ENCODE assay signal across 17 mouse cellular contexts in the genomic region with DNA sequence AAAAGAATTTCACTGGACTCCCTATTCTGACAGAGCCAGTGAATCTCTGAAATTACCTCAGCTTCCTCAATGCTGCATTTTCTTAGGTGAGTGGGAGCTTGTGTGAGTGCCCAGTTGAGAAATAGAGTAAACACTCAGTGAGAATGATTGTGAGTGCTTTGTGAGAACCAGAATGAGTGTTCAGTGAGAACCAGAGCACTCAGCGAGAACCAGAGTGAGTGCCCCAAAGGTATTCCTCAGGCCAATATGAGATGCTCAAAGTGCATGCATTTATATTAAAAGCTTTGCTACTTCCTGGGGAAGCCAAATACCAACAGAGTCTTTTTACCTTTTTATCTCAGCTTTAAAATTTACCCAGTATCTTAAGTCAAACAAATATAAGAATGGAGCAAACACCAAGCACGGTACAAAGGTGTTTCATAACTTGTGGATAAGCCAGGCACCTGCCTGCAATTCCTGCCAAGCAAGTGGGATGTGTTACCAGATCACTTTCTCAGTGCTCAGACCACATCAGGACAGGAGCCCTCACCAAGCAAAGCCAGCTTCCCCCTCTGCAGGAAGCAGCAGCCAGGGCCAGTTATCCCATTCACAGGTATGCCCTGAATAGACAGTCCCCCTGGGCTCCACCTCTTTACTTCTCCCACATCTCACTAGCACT. TPM values are rescaled to one million over a fixed set of nuclear protein-coding genes. Genes with fewer than 3 reads are reported as not detected.
DNase-seq lines count a peak whose midpoint lies in the region; ATAC-seq and TF ChIP-seq lines count a peak whose summit lies in the region.
"Had no signal": no experiment of that assay in that cellular context is flagged by ENCODE, and none has a peak within 500 bp of the region (broad histone marks: within the 10 kb centered on the region; RNA-seq: fewer than 3 reads in every experiment).

No protein-coding gene starts in this region.

- H3K36me3 ChIP-seq in lung, postnatal 0 days (ENCODE audit: insufficient read depth, low read length) = no peaks in the 10 kb centered on the region
- no peaks in the 10 kb centered on the region for H3K36me3 ChIP-seq in stomach, embryonic 16.5 days (ENCODE audit: control insufficient read depth, insufficient read depth, low read length)
- H3K36me3 ChIP-seq: embryonic facial prominence, embryonic 13.5 days; heart, embryonic 12.5 days; hindbrain, embryonic 15.5 days had no signal

- no peaks in the 10 kb centered on the region for H3K9me3 ChIP-seq in lung, postnatal 0 days (ENCODE audit: low read length)
- H3K9me3 ChIP-seq in stomach, embryonic 16.5 days (replicated peaks; ENCODE audit: control insufficient read depth, low read length) = no peaks in the 10 kb centered on the region
- H3K9me3 ChIP-seq: embryonic facial prominence, embryonic 13.5 days; forebrain, embryonic 13.5 days; heart, embryonic 12.5 days; hindbrain, embryonic 15.5 days had no signal

- H3K27me3 ChIP-seq in lung, postnatal 0 days (replicated peaks; ENCODE audit: insufficient read depth, low read length) = no peaks in the 10 kb centered on the region
- H3K27me3 ChIP-seq in stomach, embryonic 16.5 days (ENCODE audit: control insufficient read depth, insufficient read depth, low read length) = no peaks in the 10 kb centered on the region
- H3K27me3 ChIP-seq: embryonic facial prominence, embryonic 13.5 days; forebrain, embryonic 13.5 days; heart, embryonic 12.5 days; hindbrain, embryonic 15.5 days had no signal

- no peaks in the 10 kb centered on the region for H3K4me1 ChIP-seq in lung, adult 2 months (ENCODE audit: control insufficient read depth, insufficient read depth, low read length)
- peaks cover 3% of the 10 kb centered on the region; the same call in 1 of the 2 replicates for H3K4me1 ChIP-seq in lung, postnatal 0 days (ENCODE audit: insufficient read depth, low read depth, low read length)
- peaks cover 4% of the 10 kb centered on the region; the same call in 1 of the 2 replicates for H3K4me1 ChIP-seq in stomach, embryonic 16.5 days (ENCODE audit: control insufficient read depth, insufficient read depth, low read length)
- H3K4me1 ChIP-seq: forebrain, embryonic 13.5 days; hindbrain, embryonic 15.5 days had no signal

- no peak overlapping the region for H3K4me3 ChIP-seq in lung, adult 2 months (replicated peaks; ENCODE audit: extremely low read depth, low read depth, low read length)
- H3K4me3 ChIP-seq in lung, postnatal 0 days (ENCODE audit: low read depth, low read length) = no peak overlapping the region
- H3K4me3 ChIP-seq in stomach, embryonic 16.5 days (replicated peaks; ENCODE audit: low read length) = no peak overlapping the region
- H3K4me3 ChIP-seq: embryonic facial prominence, embryonic 13.5 days; forebrain, embryonic 13.5 days; heart, embryonic 12.5 days; hindbrain, embryonic 15.5 days had no signal

- peak; percentile 91 for ATAC-seq in lung, postnatal 0 days
- ATAC-seq in stomach, embryonic 16.5 days (ENCODE audit: insufficient read depth, low FRiP score) = peak; percentile 89
- no peak for ATAC-seq in megakaryocyte, adult 5-6 weeks (ENCODE audit: poor library complexity, severe bottlenecking)
- ATAC-seq: forebrain, embryonic 13.5 days; forebrain, postnatal 0 days had no signal

- peak overlapping the region; percentile 66 for H3K27ac ChIP-seq in lung, postnatal 0 days (ENCODE audit: low read length)
- H3K27ac ChIP-seq in stomach, embryonic 16.5 days (ENCODE audit: low read length) = peak overlapping the region; percentile 84
- H3K27ac ChIP-seq: embryonic facial prominence, embryonic 13.5 days; forebrain, embryonic 13.5 days; hindbrain, embryonic 15.5 days had no signal

- no peak overlapping the region for H3K9ac ChIP-seq in lung, postnatal 0 days (replicated peaks; ENCODE audit: low read depth)
- no peak overlapping the region for H3K9ac ChIP-seq in stomach, embryonic 16.5 days (ENCODE audit: low read length)
- H3K9ac ChIP-seq: embryonic facial prominence, embryonic 13.5 days; forebrain, embryonic 13.5 days; forebrain, postnatal 0 days; heart, embryonic 12.5 days; hindbrain, embryonic 15.5 days had no signal

- peak; percentile 97 for TF ChIP-seq EP300 in lung, postnatal 0 days (IDR thresholded peaks at IDR 0.05)

- DNase-seq in lung, adult 18-20 months = peak; percentile 59 to 69
- no peak for DNase-seq in lung, adult 2 months
- peak; percentile 90 for DNase-seq in lung, postnatal 0 days (ENCODE audit: low spot score)
- DNase-seq in lung, postnatal 36 days = peak; percentile 66
- no peak for DNase-seq in spleen, postnatal 14 days (ENCODE audit: low spot score in 2 of 2)
- DNase-seq: adrenal gland, adult 8-10 months; adrenal gland, postnatal 36 days; cerebellum, adult 9-10 months; cerebellum, postnatal 25 days; forebrain, postnatal 0 days; gastrocnemius, postnatal 14 days had no signal

- TF ChIP-seq CTCF in lung, adult 2 months (IDR thresholded peaks at IDR 0.05; ENCODE audit: insufficient read depth, low read length) = no peak
- TF ChIP-seq CTCF in lung, postnatal 0 days (IDR thresholded peaks at IDR 0.05) = 0 out of 2 replicates have a peak, but pooled peaks have one; percentile 2

- no peak overlapping the region for H3K4me2 ChIP-seq in lung, postnatal 0 days (replicated peaks; ENCODE audit: low read depth, low read length)
- H3K4me2 ChIP-seq in stomach, embryonic 16.5 days (ENCODE audit: low read depth, low read length) = no peak overlapping the region
- H3K4me2 ChIP-seq: embryonic facial prominence, embryonic 13.5 days; forebrain, embryonic 13.5 days; heart, embryonic 12.5 days; hindbrain, embryonic 15.5 days had no signal

- WGBS in lung, adult 2 months = 65% methylated on average over 2 of the region's 2 CpGs
- 46% methylated on average over 2 of the region's 2 CpGs for WGBS in lung, postnatal 0 days
- 59% methylated on average over 2 of the region's 2 CpGs for WGBS in stomach, embryonic 16.5 days

- TF ChIP-seq POLR2A in lung, adult 2 months (IDR thresholded peaks at IDR 0.05; ENCODE audit: borderline replicate concordance, extremely low read depth, low read depth, low read length) = no peak

RNA-seq across cellular contexts. Expression of a gene that starts 22.3 kb away (rescaled TPM):
- polyA plus RNA-seq in lung, adult 2 months (2012; rRNA removed) = 27.5 and 34.3 TPM in 2 replicates
- 11.5 and 15.8 TPM in 2 replicates for polyA plus RNA-seq in lung, postnatal 0 days (2015; fragmentation: Nextera tagmentation; extraction: Ambion mirVana)
- 6.1 and 7.3 TPM in 2 replicates for polyA plus RNA-seq in stomach, embryonic 16.5 days (2015; fragmentation: Nextera tagmentation; extraction: Ambion mirVana)
- total RNA-seq in megakaryocyte, adult 5-6 weeks (2015) = not detected in 2 replicates
- not detected in 2 replicates for total RNA-seq in megakaryocyte, adult 5-6 weeks (2017)

Comparison
In these comparisons a context has a peak if more than half of its experiments do, and no peak if none do; other contexts are left out.
1. DNase-seq: peak in lung, adult 18-20 months (2 of 2), lung, postnatal 0 days (single experiment) and lung, postnatal 36 days (single experiment); none in lung, adult 2 months (single experiment) and spleen, postnatal 14 days (0 of 2).